Mouse (Mus musculus) embryonic facial prominence, embryonic 14.5 days (tissue): Measurements from ENCODE around the gene Spatc1l. TPM values are rescaled to one million over a fixed set of nuclear protein-coding genes. Genes with fewer than 3 reads are reported as not detected.

Source experiments
- polyA plus RNA-seq: library from polyadenylated mRNA; unstranded; fragments of >200 nt; fragmentation: Nextera tagmentation; extraction: Ambion mirVana; gene quantifications from 2 replicates; pipeline ENCODE4 v1.2.1, GENCODE M21; 2014

The Spatc1l gene
- polyA plus RNA-seq, 1 experiment from 2014 or later: not detected

Other genes with a start within 250 kb of the Spatc1l start
- 6.0 and 7.7 TPM in 2 replicates for gene Dip2a, start 217.0 kb upstream of the Spatc1l start, polyA plus RNA-seq
- not detected in 2 replicates for gene AC141477.1, start 121.8 kb upstream of the Spatc1l start, polyA plus RNA-seq
- gene Pcnt, start 119.5 kb upstream of the Spatc1l start, polyA plus RNA-seq: 17.5 and 19.1 TPM in 2 replicates
- gene 2610028H24Rik, start 113.2 kb upstream of the Spatc1l start, polyA plus RNA-seq: 0.25 and 2.2 TPM in 2 replicates
- 53.1 and 63.3 TPM in 2 replicates for gene Mcm3ap, start 93.3 kb upstream of the Spatc1l start, polyA plus RNA-seq
- 3.3 and 4.2 TPM in 2 replicates for gene Ybey, start 93.2 kb upstream of the Spatc1l start, polyA plus RNA-seq
- 19.2 and 27.9 TPM in 2 replicates for gene Lss, start 30.7 kb upstream of the Spatc1l start, polyA plus RNA-seq
- 0.11 TPM in 1 of 2 replicates, not detected in the other for gene Ftcd, start 13.4 kb downstream of the Spatc1l start, polyA plus RNA-seq
- gene Col6a2, start 61.4 kb downstream of the Spatc1l start, polyA plus RNA-seq: 243 TPM in 2 replicates
- 405 and 419 TPM in 2 replicates for gene Col6a1, start 163.9 kb downstream of the Spatc1l start, polyA plus RNA-seq